Mouse (Mus musculus) ovary, postnatal 14 days (tissue): ENCODE data around the gene Rbm14.
"Not testable (repeated sequence)": the region's sequence is repeated elsewhere in the genome, so short reads cannot be mapped to it uniquely, and the experiment has no call there.

Source experiments
- DNase-seq: peaks from one replicate; pipeline ENCODE4 v3.0.0; 2022; ENCODE audit warnings: low spot score

The Rbm14 gene

GRCm38 (mm10) chr19:4812334-4812949, 1.0 kb upstream of the Rbm14 start:
- DNase-seq: not testable (repeated sequence)

- DNase-seq: no peak
Measured at GRCm38 (mm10) chr19:4811909-4812242, 442 bp upstream of the Rbm14 start.

DNA sequence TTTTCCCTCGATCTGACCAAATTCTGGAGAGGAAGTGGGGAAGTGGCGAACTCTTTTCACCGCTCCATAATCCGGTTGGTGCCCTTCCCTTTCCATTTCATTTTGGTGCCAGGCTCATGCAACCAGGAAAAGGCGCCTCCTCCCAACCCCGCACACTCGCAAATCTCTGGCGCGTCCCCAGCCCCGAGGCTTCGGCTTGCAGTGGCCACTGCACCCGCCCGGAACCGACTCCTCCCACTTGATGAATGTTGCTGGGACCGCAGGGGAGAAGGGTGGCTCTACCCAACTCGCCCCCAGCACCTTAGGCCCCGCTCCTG, 730 bp downstream of the Rbm14 start:
- no peak for DNase-seq

DNA sequence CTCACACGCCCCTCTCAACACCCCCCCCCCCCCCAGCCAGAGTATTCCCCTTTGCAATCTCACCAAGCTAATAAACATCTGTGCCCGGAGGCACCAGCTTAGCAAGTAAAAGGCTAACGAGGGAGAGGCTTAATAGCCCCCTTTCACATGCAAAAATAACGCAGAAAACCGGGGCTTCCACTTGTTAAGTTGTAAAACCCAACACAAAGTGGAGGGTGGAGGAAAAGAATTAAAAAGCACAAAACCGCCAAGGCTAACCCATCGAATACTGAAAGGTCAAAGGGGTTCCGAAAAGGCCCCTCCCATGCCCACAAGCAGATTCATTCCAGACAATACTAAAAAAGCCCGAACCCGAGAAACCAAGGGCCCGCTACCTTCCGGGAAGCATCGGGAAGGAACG, 1.1 kb downstream of the Rbm14 start:
- DNase-seq: no peak

- no peak for DNase-seq
Measured at GRCm38 (mm10) chr19:4803283-4803682, 8.2 kb downstream of the Rbm14 start.

DNA sequence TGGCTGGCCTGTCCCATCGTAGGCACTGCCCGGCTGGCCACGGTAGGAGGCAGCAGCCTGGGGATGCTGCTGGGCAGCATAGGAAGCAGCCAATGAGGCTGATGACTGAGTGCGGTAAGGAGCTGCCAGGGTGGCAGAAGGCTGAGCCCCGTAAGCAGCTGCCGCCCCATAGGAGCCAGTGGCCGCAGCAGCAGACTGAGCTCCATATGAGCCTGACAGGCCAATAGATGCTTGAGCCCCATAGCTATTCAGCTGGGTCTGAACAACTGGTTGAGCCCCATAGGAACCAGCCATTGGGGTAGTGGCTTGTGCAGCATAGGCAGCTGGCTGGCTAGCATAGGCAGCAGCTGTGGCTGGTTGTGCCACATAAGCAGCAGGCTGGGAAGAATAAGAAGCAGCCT, 8.7 kb downstream of the Rbm14 start:
- no peak for DNase-seq

GRCm38 (mm10) chr19:4799083-4799482, 12.4 kb downstream of the Rbm14 start:
- no peak for DNase-seq

- DNase-seq: no peak
Measured at GRCm38 (mm10) chr19:4797846-4798245, 13.6 kb downstream of the Rbm14 start.

DNA sequence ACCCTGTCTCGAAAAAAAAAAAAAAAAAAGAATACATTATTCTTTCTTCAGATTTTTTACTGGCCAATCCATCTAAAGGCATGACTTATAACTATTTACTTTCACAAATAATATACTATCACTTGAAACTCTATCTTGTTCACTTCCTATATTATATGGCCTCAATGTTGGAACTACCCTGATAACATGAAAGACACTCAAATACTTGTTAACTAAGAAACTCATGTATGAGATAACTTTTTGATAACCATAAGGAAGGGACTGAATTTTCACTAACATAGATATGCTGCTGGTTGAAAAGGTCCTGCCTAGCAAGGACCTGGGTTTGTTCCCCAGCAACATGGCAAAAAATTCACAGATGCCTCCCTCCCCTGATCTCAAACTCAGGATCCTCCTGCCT, 15.5 kb downstream of the Rbm14 start:
- no peak for DNase-seq

DNA sequence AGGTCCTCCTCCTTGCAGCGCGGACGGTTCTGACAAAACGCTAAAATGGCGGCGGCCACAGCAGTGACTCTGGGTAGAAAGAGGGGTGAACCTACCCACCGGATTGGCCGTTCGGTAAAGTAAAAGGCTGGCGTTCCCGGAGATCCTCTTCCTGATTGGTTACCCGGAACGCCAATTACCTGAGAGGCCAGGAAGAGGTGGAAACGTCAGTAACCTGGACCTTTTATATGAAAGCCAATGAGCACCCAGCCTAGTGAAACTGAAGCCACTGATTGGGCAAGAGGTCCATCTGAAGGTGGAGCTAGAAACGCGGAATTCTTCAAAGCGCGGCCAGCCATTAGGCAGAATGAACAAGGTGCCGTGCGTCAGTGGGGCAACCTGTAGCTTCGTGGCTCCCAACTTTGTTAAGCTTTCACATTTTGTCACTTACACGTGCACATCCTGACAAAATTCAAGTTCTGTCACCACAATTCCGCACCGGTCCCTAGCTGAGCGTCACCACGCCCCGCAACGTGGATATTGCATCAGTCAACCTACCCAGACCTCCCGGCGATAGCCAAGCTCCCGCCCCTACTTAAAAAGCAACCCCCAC, 17.5 kb downstream of the Rbm14 start, which contains the start of gene Rbm4:
Gene Rbm4, minus strand, starts transcription at position 71 of the 592 bp plus-strand sequence.
- peak; percentile 92 for DNase-seq

GRCm38 (mm10) chr19:4793281-4793830, 18.1 kb downstream of the Rbm14 start:
- DNase-seq: no peak

DNA sequence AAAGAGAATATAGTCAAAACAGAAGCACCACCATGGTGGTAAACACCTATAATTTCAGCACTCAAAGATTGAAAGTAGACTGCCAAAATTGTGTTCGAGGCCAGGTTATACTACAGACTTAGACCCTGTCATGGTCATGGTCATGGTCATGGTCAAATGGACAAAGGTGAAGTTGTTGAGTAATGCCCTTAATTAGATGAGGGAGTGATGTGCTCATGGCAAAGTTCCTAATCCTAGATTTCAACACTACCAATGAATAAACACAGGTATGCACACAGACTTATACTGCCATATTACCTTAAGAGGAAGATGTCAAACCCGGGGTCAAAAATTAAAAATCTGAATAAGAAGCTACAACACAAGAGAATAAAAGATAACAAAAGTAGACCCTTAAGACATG, 25.1 kb downstream of the Rbm14 start:
- DNase-seq: no peak

GRCm38 (mm10) chr19:4785206-4785605, 26.2 kb downstream of the Rbm14 start:
- DNase-seq: no peak

DNA sequence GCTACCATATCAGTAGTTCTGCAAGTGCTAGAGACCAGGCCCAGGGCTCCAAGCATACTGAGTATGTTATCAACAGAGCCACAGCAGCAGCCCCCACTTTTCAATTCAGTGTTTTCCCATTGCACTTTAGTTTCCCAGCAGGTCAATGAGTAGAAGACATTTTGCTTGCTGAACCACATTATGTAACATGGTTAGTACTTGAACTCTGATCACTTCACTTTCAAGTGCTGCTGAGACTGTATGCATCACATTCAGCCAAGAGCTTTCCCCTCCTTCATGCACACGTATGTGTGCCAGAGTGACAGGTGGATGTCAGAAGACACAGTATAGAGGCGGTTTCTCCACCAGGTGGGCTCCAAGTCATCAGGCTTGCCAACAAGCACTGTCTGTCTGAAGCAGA, 28.5 kb downstream of the Rbm14 start:
- DNase-seq: no peak

DNA sequence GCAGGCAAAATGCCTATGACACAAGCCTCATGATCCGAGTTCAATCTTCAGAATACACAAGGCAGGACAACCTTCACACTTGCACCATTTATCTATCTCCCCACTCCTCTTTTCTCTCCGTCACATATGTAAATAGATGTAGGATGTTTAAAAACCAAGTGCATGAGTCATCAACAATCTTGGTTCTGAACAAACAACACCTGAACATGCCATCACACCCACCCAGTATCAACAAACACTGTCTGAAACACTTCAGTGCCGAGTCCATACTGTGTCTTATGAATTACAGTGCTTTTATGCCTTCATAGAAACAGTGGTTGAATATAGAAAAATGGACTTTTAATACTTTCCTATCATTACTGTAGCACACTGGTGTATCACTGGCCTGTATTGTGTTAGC, 38.6 kb downstream of the Rbm14 start:
- no peak for DNase-seq

DNA sequence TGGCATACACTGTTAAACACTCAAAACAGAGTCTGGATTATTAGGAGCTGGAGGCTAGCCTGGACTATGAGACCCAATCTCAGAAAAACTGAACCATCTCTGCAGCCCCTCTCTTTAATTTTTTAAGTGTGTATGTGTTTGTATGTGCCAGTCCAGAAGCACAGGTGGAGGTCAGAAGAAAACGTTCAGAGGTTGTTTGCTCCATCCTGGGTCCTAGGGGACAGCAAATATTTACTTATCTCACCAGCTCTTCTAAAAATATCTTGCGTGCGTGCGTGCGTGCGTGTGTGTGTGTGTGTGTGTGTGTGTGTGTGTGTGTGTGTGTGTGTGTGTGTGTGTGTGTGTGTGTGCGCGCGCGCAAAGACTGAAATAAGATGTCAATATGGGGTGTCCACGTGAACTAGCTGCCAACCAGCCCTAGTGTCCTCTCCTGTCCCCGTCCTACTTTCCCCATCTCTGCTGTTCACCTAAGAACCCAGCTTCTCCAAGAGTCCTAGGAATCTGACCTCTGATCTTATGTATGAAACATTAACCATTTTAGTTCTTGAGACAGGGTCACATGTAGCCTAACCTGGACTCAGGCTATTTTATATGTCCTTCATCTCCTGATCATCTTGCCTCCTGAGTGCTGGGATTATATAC, 43.8 kb downstream of the Rbm14 start:
- DNase-seq: no peak

DNA sequence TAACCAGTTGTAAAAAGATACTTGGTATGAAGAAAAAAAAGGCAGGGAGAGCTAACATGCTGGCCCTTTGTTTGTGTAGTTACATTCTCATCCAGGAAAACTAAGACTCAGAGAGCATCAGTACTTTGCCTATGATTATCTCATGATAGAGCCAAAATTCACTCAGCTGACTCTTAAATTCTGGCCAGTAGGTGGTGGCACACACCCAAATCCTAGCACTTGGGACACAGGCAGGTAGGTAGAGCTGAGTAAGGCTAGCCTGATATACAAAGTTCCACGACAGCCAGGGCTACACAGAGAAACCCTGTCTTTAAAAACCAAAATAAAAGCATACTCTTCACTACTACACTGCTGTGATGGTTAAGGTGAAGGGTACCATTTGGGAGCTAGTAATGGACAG, 48.6 kb downstream of the Rbm14 start:
- no peak for DNase-seq

GRCm38 (mm10) chr19:4760544-4760943, 50.9 kb downstream of the Rbm14 start:
- not testable (repeated sequence) for DNase-seq

- no peak for DNase-seq
Measured at GRCm38 (mm10) chr19:4756921-4757320, 54.5 kb downstream of the Rbm14 start.

GRCm38 (mm10) chr19:4756193-4756911, 55.1 kb downstream of the Rbm14 start, which contains the start of gene Rbm4b:
TSS of gene Rbm4b (plus strand) at chr19:4756497.
- peak; percentile 94 for DNase-seq

- DNase-seq: peak; percentile 78
Measured at GRCm38 (mm10) chr19:4755565-4756192, 55.8 kb downstream of the Rbm14 start.
